Mouse (Mus musculus) stomach, embryonic 15.5 days (tissue): ENCODE results near the gene Rab27a. TPM values are rescaled to one million over a fixed set of nuclear protein-coding genes. Genes with fewer than 3 reads are reported as not detected.

ENCODE experiments used
- ATAC-seq: fragments of 200-750 bp; cut with Nextera tagmentation; 2 replicates; pipeline ENCODE4 v1.8.0; 2017; ENCODE audit warnings: low read depth, moderate number of reproducible peaks, moderate TSS enrichment; ENCODE audit not compliant: insufficient read depth, low FRiP score
- H3K27ac ChIP-seq: fragments of 300-500 bp; sonication (generic); 2 replicates; pipeline ENCODE4 v1.5.1; 2015; ENCODE audit warnings: mild to moderate bottlenecking, inconsistent platforms
- H3K27me3 ChIP-seq: fragments of 300-500 bp; sonication (generic); replicated peaks from 2 replicates; pipeline ENCODE4 v1.6.1; 2015; ENCODE audit warnings: inconsistent platforms
- H3K36me3 ChIP-seq: fragments of 300-500 bp; sonication (generic); 2 replicates; pipeline ENCODE4 v1.6.1; 2015; ENCODE audit warnings: inconsistent platforms
- H3K4me1 ChIP-seq: fragments of 300-500 bp; sonication (generic); 2 replicates; pipeline ENCODE4 v1.6.1; 2015; ENCODE audit warnings: inconsistent platforms
- H3K4me2 ChIP-seq: fragments of 300-500 bp; sonication (generic); 2 replicates; pipeline ENCODE4 v1.6.1; 2015; ENCODE audit warnings: mild to moderate bottlenecking, inconsistent platforms
- H3K4me3 ChIP-seq: fragments of 300-500 bp; sonication (generic); replicated peaks from 2 replicates; pipeline ENCODE4 v1.5.1; 2015; ENCODE audit warnings: inconsistent platforms
- H3K9ac ChIP-seq: fragments of 300-500 bp; sonication (generic); 2 replicates; pipeline ENCODE4 v1.6.1; 2015; ENCODE audit warnings: inconsistent platforms
- H3K9me3 ChIP-seq: fragments of 300-500 bp; sonication (generic); 2 replicates; pipeline ENCODE4 v1.6.1; 2016; ENCODE audit warnings: inconsistent platforms
- WGBS: fragments of 180-500 bp; shearing (Covaris S2); methylation state at CpG from one replicate; pipeline ENCODE4 v1.1.7; 2015; 5-methylcytosine and 5-hydroxymethylcytosine counted together
- polyA plus RNA-seq: library from polyadenylated mRNA; unstranded; fragments of >200 nt; fragmentation: Nextera tagmentation; extraction: Ambion mirVana; gene quantifications from 2 replicates; pipeline ENCODE4 v1.2.1, GENCODE M21; 2015

Gene Rab27a
- 15.8 and 16.8 TPM in 2 replicates for polyA plus RNA-seq

DNA sequence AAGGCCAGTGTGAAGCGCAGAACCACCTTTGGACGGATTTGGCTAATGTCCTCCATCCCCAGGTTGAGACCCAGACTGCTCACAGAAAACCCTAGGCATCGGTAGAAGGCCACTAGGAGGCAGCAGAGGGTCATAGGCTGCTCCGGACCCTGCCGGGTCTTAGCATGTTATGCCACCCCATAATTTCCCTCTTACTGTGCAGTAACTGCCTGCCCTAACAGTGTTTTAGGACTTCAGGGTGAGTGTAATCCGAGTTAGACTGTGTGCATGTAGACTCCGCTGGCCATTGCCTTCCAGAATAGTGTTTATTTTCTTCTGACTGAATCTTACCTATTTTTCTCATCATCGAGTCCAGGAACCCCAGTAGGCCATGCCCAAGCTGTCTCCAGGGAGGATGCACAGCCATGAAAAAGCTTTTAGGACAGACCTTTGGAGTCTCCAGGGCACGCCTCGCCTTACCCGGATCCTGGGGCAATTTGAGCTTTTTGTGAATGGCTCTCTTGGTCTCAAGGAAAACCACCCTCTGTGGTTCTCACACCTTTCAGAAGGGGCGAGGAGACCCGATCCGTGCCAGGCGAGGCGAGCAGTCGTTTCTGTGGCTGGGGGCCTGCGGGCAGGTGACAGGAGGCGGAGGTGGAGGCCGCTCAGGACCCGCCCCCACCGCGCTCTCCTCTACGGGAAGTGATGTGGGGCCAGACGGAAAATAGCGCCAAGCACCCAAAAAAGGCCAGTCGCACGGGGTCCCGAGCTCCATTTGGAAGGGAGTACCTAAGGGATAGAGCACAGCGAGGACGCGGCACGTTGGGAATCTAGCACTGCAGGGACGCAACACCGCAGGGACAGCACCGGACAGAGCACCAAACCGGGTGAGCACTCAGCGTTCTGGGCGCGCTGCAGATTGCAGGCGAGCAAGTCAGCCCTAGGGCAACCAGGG is at the start of gene Rab27a:
TSS of gene Rab27a (plus strand) at position 709 of the 934 bp plus-strand sequence.
- no peaks in the 10 kb centered on the region for H3K36me3 ChIP-seq
- H3K4me2 ChIP-seq: peak within 1 kb of the TSS; percentile 96
- H3K27ac ChIP-seq: peak within 1 kb of the TSS; percentile 59
- ATAC-seq: peak; percentile 56
- WGBS: under 1% methylated on average over 40 of the region's 41 CpGs
- H3K9ac ChIP-seq: peak within 1 kb of the TSS; percentile 20
- H3K4me1 ChIP-seq: peaks cover 9% of the 10 kb centered on the region; the same call in 1 of the 2 replicates
- no peaks in the 10 kb centered on the region for H3K9me3 ChIP-seq
- peak within 1 kb of the TSS; percentile 55 for H3K4me3 ChIP-seq
- no peaks in the 10 kb centered on the region for H3K27me3 ChIP-seq

DNA sequence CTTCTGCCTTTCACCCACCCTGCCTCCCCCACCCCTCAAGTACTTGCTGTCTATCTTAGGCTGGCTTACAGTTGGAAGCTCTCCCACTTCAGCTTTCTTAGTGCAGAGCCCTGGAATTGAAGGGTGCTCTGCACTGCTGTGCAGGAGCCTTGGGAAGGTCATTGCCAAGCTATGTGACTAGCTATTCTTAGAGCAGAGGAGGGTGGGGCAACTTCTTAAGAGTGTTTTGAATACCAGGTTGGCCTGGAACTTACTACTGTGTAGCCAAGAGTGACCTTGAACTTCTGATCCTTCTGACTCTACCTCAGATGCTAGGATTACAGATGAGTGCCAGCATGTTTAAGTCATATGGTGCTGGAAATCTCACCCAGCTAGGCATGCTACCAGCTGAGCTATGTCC is 48.5 kb upstream of the Rab27a start:
- H3K36me3 ChIP-seq: no peaks in the 10 kb centered on the region
- no peak overlapping the region for H3K27ac ChIP-seq
- no peak for ATAC-seq
- H3K4me3 ChIP-seq: no peak overlapping the region
- H3K4me2 ChIP-seq: no peak overlapping the region
- no peaks in the 10 kb centered on the region for H3K9me3 ChIP-seq
- no peak overlapping the region for H3K9ac ChIP-seq
- H3K27me3 ChIP-seq: no peaks in the 10 kb centered on the region
- H3K4me1 ChIP-seq: no peaks in the 10 kb centered on the region

DNA sequence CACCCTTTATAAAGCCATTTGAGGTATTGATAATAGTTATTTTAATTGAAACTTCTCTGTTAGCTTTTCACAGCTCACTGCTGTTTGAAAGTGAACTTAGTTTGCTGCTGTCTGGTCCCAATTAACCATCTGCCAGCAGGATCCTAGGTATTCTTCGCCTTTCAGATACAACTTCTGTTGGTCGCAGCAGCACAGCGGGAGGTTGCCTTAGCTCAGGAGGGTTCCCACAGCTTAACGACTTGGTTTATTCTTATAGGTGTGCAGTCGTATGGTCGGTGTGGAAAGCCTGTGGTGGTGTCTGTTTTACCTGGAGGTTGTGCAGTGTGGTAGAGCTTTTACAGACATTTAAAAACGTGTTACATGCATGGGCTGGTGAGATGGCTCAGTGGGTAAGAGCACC is 47.8 kb upstream of the Rab27a start:
- H3K4me3 ChIP-seq: no peak overlapping the region
- WGBS: 68% methylated on average over 7 of the region's 7 CpGs
- no peak overlapping the region for H3K4me2 ChIP-seq
- H3K9ac ChIP-seq: no peak overlapping the region
- no peaks in the 10 kb centered on the region for H3K27me3 ChIP-seq
- no peaks in the 10 kb centered on the region for H3K9me3 ChIP-seq
- no peak for ATAC-seq
- no peaks in the 10 kb centered on the region for H3K36me3 ChIP-seq
- no peaks in the 10 kb centered on the region for H3K4me1 ChIP-seq
- H3K27ac ChIP-seq: no peak overlapping the region

DNA sequence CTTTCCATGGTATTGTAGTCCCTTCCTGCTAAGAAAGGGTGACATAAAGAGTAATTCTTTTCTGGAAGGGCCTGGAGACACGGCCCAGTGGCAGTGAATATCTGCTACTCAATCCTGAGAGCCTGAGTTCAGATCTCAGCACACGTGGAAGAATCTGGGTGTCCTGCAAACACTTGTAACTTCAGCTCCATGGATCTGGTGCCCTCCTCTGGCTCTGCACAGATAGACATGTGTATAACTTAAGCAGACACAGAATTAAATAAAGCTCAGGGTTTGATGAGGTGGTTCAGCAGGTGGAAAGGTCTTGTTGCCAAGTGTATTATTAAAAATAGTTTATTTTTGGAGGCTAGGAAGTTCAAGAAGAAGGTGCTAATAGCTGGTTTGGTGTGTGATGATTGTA is 44.2 kb upstream of the Rab27a start:
- H3K4me1 ChIP-seq: no peaks in the 10 kb centered on the region
- H3K27ac ChIP-seq: no peak overlapping the region
- H3K36me3 ChIP-seq: no peaks in the 10 kb centered on the region; the same call in 1 of the 2 replicates
- no peak overlapping the region for H3K9ac ChIP-seq
- H3K4me2 ChIP-seq: no peak overlapping the region
- H3K4me3 ChIP-seq: no peak overlapping the region
- H3K27me3 ChIP-seq: no peaks in the 10 kb centered on the region
- 74% methylated on average over 2 of the region's 2 CpGs for WGBS
- ATAC-seq: no peak
- no peaks in the 10 kb centered on the region for H3K9me3 ChIP-seq

DNA sequence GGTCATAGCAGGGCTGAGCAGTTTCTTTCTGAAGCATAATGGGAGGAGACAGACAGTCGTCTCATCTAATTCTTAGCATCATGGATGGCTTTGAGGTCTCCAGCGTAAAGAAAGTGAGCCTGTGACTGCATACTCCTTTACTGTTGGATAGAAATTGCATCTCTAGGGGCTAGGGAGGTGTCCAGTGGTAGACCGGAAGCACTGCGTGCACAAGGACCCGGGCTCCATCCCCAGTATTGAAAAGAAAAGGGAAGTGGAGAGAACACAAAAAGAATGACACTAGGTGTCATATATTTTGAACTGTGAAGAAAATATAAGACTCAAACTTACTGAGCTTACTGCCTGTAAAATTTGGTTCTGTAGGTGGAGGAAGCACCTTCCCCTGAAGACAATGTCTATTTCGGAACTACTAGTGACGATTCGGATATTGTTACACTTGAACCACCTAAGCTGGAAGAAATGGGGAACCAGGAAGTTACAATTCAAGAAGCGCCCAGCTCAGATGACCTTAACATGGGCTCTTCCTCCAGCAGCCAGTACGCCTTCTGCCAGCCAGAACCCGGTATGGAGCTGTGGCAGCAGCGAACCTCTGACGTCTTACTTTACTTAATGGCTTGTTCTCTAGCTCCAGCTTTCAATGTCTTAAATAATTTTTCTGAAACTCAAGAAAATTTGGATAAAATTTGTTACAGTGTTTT is 43.2 kb upstream of the Rab27a start:
- Histone ChIP-seq H3K9me3 (no peaks in the 10 kb centered on the region), H3K4me2 (no peak overlapping the region), H3K27me3 (no peaks in the 10 kb centered on the region), H3K9ac (no peak overlapping the region), H3K4me3 (no peak overlapping the region), H3K27ac (0 out of 2 replicates have a peak overlapping the region, but pooled peaks have one; percentile 28), H3K36me3 (peaks cover 3% of the 10 kb centered on the region), H3K4me1 (no peaks in the 10 kb centered on the region)
- 81% methylated on average over 13 of the region's 13 CpGs for WGBS
- ATAC-seq: no peak

DNA sequence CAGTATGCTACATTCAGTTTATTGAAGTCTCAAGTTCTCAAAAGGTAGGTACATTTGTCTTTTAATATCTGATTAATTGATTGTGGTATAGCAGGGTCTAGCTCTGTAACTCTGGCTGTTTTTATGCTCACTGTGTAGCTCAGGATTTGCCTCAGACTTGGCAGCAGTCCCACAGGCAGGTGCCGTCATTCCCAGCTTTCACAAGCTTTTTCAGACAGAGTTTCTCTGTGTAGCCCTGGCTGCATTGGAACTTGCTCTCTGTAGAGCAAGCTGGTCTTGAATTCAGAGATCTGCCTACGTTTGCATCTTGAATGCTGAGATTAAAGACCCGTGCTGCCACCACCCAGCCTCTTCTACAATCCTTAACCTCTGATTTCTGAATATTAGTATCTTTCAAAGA is 42.5 kb upstream of the Rab27a start:
- H3K4me3 ChIP-seq: no peak overlapping the region
- H3K4me1 ChIP-seq: no peaks in the 10 kb centered on the region
- H3K36me3 ChIP-seq: peaks cover 3% of the 10 kb centered on the region
- no peaks in the 10 kb centered on the region for H3K9me3 ChIP-seq
- 0 out of 2 replicates have a peak overlapping the region, but pooled peaks have one; percentile 28 for H3K27ac ChIP-seq
- H3K9ac ChIP-seq: no peak overlapping the region
- H3K4me2 ChIP-seq: no peak overlapping the region
- peak; percentile 53; the same call in 1 of the 2 replicates for ATAC-seq
- no peaks in the 10 kb centered on the region for H3K27me3 ChIP-seq
- 53% methylated on average over 3 of the region's 3 CpGs for WGBS

DNA sequence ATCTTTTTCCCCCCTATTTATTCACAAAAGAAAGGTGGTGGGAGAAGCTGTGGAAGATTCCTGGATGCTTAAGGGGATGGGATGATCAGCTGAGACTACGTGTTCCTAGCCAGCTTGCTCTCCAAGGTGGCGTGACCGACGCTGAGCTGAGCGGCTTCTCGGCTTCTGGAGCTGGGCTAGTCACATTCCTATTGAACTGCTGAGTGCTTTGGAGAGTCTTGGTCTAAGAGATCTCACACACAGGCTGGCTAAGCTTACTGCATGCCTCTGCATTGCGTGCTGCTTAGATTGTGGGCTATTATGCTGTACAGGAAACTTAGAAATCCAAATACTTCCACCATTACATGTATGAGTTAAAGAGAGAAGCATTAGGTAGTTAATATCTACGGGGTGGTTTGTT is 40.6 kb upstream of the Rab27a start:
- no peaks in the 10 kb centered on the region for H3K9me3 ChIP-seq
- no peak for ATAC-seq
- no peaks in the 10 kb centered on the region for H3K27me3 ChIP-seq
- no peak overlapping the region for H3K27ac ChIP-seq
- H3K9ac ChIP-seq: no peak overlapping the region
- H3K4me3 ChIP-seq: no peak overlapping the region
- H3K36me3 ChIP-seq: peaks cover 3% of the 10 kb centered on the region
- WGBS: 84% methylated on average over 8 of the region's 8 CpGs
- no peaks in the 10 kb centered on the region for H3K4me1 ChIP-seq
- no peak overlapping the region for H3K4me2 ChIP-seq

DNA sequence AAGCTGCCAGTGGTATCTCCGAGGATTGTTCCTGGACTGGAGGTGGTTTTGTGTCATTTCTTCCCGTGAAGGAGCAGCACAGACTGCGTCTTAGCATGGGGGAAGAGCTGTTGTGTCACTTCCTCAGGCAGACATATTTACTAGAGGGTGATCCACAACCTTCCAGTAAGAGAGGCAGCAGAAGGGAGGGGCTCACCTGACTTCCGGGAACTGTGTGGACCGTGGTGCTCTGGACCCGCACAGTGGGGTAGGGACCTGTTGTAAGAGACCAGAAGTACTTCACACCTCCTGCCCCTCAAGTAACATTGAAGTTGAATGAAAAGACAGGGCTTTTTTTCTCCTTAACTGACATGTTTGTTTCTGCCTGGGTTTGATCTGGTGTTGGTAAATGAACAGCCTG is 39.5 kb upstream of the Rab27a start:
- Histone ChIP-seq H3K4me2 (no peak overlapping the region), H3K4me1 (no peaks in the 10 kb centered on the region), H3K36me3 (peaks cover 3% of the 10 kb centered on the region), H3K27me3 (no peaks in the 10 kb centered on the region), H3K27ac (no peak overlapping the region), H3K9me3 (no peaks in the 10 kb centered on the region), H3K9ac (no peak overlapping the region), H3K4me3 (no peak overlapping the region)
- 81% methylated on average over 6 of the region's 6 CpGs for WGBS
- ATAC-seq: no peak

DNA sequence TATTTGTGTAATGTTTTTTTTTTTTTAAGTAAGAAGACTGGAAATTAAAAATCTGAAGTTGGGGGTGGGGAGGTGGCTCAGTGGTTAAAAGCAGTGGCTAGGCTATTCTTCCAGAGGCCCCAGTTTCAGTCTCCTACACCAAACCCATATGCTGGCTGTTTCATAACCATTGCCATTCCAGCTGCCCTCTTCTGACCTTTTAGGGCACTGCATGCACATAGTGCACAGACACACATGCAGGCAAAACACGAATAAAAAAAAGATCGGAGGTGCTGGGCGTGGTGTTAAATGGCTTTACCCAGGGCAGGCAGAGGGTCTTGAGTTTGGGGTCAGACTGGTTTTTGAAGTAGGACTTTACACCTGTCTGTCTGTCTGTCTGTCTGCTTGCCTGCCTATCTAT is 38.5 kb upstream of the Rab27a start:
- H3K4me3 ChIP-seq: no peak overlapping the region
- 96% methylated on average over 3 of the region's 3 CpGs for WGBS

DNA sequence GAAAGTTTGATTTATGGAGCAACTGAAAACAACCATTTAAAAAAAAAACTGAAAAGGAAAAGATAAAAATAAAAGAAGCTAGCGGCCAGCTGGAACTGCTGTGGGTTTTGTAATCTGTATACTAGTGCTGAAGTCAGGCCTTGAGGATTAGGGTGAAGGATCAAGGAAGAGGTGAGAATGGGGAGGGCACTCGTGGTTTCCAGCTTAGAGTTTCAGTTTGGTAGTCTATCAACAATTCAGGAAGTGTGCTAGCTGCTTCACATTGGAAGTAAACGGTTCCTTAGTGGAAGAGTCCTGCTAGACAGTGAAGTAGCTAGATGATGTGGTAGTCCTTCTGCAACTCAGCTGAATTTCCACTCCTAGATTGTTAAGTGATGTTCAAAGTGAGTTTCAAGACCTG is 36.3 kb upstream of the Rab27a start:
- Histone ChIP-seq H3K4me2 (no peak overlapping the region), H3K27me3 (no peaks in the 10 kb centered on the region), H3K9ac (no peak overlapping the region), H3K27ac (no peak overlapping the region), H3K36me3 (peaks cover 3% of the 10 kb centered on the region), H3K4me1 (no peaks in the 10 kb centered on the region), H3K4me3 (no peak overlapping the region), H3K9me3 (no peaks in the 10 kb centered on the region)
- WGBS: 56% methylated on average over 3 of the region's 3 CpGs
- ATAC-seq: no peak

More for the DNA sequence above, 38.5 kb upstream of the Rab27a start:
- Histone ChIP-seq H3K4me2 (no peak overlapping the region), H3K9ac (no peak overlapping the region), H3K4me1 (no peaks in the 10 kb centered on the region), H3K9me3 (no peaks in the 10 kb centered on the region), H3K27ac (no peak overlapping the region), H3K36me3 (peaks cover 3% of the 10 kb centered on the region), H3K27me3 (no peaks in the 10 kb centered on the region)
- ATAC-seq: no peak

DNA sequence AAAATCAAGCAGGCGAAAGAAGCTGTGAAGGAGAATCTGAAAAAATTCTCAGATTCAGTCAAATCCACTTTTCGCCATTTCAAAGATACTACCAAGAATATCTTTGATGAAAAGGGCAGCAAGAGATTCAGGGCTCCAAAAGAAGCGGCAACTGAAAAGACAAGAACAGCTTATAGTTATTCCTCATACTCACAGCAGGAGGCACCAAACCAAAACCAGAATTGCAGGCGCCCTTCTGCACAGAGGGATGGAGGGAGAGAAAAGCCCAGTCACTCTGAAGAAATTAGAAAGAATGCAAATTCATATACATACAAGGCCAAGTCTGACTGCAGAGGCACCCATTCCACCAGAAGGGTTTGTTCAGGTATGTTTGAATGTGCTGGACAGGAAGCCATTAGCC is 32.0 kb upstream of the Rab27a start:
- Histone ChIP-seq H3K4me2 (no peak overlapping the region), H3K36me3 (peaks cover 7% of the 10 kb centered on the region), H3K4me3 (no peak overlapping the region), H3K9ac (no peak overlapping the region), H3K4me1 (no peaks in the 10 kb centered on the region), H3K27ac (no peak overlapping the region), H3K27me3 (no peaks in the 10 kb centered on the region), H3K9me3 (no peaks in the 10 kb centered on the region)
- no peak for ATAC-seq
- WGBS: 88% methylated on average over 4 of the region's 4 CpGs

DNA sequence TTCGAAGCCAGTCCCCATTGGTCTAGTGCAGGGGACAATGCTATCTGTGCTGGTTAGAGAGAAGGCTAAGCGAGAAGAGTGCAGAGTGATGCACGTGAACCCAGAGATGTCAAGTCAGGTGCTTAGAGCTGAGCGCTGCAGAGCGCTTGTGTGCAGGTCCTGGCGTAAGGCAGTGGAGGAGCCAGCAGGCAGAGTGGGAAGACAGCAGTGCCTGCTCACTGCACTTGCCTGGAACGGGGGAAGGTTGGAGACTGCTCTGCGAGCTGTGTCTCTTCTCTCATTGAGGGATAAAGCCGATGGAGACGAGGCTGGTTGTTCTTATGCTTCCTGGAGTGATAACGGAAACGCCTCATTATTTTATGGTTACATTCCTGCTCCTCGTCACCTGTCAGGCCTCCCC is 29.9 kb upstream of the Rab27a start:
- H3K4me1 ChIP-seq: no peaks in the 10 kb centered on the region
- no peak overlapping the region for H3K27ac ChIP-seq
- no peaks in the 10 kb centered on the region for H3K27me3 ChIP-seq
- no peak overlapping the region for H3K4me3 ChIP-seq
- WGBS: 74% methylated on average over 13 of the region's 13 CpGs
- no peak for ATAC-seq
- H3K9me3 ChIP-seq: no peaks in the 10 kb centered on the region
- H3K36me3 ChIP-seq: peaks cover 7% of the 10 kb centered on the region
- no peak overlapping the region for H3K4me2 ChIP-seq
- H3K9ac ChIP-seq: no peak overlapping the region
